Mouse (Mus musculus) adrenal gland, adult (tissue): ENCODE data around the gene Oxnad1.

Experiments
- DNase-seq, 2 experiments: peaks; one replicate each; pipeline ENCODE4 v3.0.0; 2022 to 2023; ENCODE audit warnings: low spot score in 1 of 2; ENCODE audit not compliant: inconsistent age in 2 of 2

Oxnad1 gene

GRCm38 (mm10) chr14:32141723-32142122 is 56.5 kb downstream of the Oxnad1 start, which contains the start of gene Msmb:
Gene Msmb (plus strand): TSS chr14:32142023.
- no peak for DNase-seq

DNA sequence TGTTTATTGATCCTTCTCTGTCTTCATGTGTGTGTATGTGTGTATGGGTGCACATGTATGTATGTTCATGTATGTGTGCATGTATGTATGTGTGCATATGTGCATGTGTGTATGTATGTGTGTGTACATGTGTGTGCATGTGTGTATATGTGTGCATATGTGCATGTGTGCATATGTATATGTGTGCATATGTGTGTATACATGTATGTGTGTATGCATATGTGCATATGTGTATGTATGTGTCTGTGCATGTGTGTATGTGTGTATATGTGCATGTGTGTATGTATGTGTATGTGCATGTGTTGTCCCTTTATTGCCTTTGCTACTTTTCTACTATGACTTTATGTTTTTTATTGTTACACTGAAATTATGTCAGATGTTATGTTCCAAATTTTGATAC is 59.6 kb downstream of the Oxnad1 start:
- DNase-seq = no peak

DNA sequence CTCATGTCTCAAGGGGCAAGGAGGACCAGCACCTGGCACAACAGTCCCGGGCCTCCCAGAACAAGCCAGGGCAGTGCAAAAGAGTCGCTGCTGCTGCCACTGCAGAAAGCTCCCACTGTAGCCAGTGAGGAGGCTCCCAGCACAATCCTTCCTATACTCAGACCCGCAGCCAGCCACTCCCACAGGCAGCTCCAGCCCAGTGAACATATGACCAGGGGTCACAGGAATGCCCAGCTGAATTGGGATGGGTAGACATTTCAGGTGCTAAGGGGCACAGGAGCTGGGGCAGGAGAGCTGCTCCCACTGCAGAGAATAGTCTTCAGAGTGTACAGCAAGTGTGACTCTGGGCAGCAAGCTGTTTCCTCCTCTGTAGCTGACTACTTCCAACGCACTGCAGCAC is 60.2 kb downstream of the Oxnad1 start:
- DNase-seq = no peak

- DNase-seq = no peak
These were observed 60.8 kb downstream of the Oxnad1 start for GRCm38 (mm10) chr14:32145809-32146511.

- DNase-seq = no peak
These were observed 61.4 kb downstream of the Oxnad1 start for GRCm38 (mm10) chr14:32146578-32146977.

- no peak for DNase-seq
These were observed 65.7 kb downstream of the Oxnad1 start for GRCm38 (mm10) chr14:32150872-32151271.

- no peak for DNase-seq
These were observed 67.2 kb downstream of the Oxnad1 start for GRCm38 (mm10) chr14:32152243-32152965.
